Mouse (Mus musculus) layer of hippocampus, adult 9-11 months (tissue): Measurements from ENCODE around the gene Slc6a12.

Experiments used
- DNase-seq: peaks from one replicate; pipeline ENCODE4 v3.0.0; 2022

The Slc6a12 gene

GRCm38 (mm10) chr6:121343026-121343770, at the start of gene Slc6a12:
Slc6a12 (plus strand) TSS chr6:121343076.
- DNase-seq: no peak

DNA sequence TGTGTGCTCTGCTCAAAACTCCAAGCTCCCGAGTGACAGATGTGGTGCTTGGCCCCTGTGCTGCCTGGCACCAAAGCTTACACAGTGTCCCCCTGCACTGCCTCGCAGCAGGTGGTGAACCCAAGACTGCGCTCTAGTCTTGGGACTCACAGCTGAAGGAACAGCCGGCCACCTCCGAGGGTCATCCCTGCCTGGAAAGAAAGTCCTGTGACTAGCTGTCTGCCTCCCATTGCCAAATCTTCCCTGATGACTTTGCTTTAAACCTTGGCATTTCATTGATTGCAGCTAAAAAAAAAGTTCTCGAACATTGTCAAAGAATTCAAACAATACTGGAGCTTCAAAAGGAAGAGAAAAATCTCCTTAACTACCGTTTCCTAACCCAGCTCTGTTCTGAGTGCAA, 43.6 kb upstream of the Slc6a12 start:
- no peak for DNase-seq

- no peak for DNase-seq
Observed at GRCm38 (mm10) chr6:121299954-121300353, 42.9 kb upstream of the Slc6a12 start, which contains the start of gene Slc6a13. Slc6a13 (plus strand) TSS chr6:121300227.

GRCm38 (mm10) chr6:121300504-121300903, 42.4 kb upstream of the Slc6a12 start:
- no peak for DNase-seq

GRCm38 (mm10) chr6:121303466-121304220, 39.2 kb upstream of the Slc6a12 start:
- DNase-seq: no peak

GRCm38 (mm10) chr6:121304630-121305029, 38.2 kb upstream of the Slc6a12 start:
- DNase-seq: no peak

GRCm38 (mm10) chr6:121305571-121305970, 37.3 kb upstream of the Slc6a12 start:
- no peak for DNase-seq

GRCm38 (mm10) chr6:121310984-121311383, 31.9 kb upstream of the Slc6a12 start:
- DNase-seq: no peak

- DNase-seq: no peak
Observed at GRCm38 (mm10) chr6:121319099-121319498, 23.8 kb upstream of the Slc6a12 start.

- DNase-seq: no peak
Observed at GRCm38 (mm10) chr6:121322381-121323110, 20.3 kb upstream of the Slc6a12 start.

GRCm38 (mm10) chr6:121325298-121325697, 17.6 kb upstream of the Slc6a12 start:
- no peak for DNase-seq

DNA sequence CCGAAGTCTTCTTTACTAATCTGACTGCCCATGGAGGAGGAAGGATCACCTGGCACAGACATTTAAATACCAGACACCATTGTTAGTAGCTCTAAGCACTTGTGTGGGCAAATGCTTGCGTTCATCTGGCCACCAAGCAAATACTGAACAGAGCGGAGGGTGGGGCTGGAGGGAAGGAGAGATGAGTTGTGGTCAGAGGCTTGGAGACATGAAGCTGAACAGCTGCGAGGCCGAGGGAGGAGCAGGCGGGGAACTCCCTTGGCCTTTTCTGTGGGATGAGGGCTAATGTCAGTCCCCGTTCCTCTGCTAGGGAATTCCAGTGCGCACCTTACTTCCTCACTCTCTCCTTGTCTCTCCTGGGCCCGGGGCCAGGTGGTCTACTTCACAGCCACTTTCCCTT, 17.1 kb upstream of the Slc6a12 start:
- no peak for DNase-seq

GRCm38 (mm10) chr6:121326486-121327069, 16.3 kb upstream of the Slc6a12 start:
- no peak for DNase-seq

DNA sequence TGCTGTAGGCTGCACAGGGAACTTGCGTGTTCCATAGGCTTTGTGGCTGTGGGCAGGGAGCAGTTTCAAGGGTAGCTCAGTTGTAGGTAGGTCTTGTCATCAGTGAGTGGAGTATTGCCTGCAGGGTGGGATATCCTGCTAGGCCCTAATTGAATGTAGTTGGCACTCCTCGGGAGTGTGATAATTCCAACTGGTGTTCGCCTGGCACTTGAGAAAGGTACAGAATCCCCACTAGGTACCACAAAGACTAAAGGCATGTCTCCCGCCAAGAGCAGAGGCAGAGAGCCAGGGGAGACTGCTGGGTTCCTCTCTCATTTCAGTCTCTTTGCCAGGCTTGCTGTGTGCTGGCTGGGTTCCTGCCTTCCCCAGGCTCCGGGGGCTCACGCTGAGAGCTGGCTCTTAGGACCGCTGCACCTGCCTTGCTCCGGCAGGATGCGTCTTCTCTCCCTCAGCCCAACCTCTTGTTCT, 14.4 kb upstream of the Slc6a12 start:
- peak; percentile 31 for DNase-seq

- peak; percentile 22 for DNase-seq
Observed at GRCm38 (mm10) chr6:121329848-121330508, 12.9 kb upstream of the Slc6a12 start.

DNA sequence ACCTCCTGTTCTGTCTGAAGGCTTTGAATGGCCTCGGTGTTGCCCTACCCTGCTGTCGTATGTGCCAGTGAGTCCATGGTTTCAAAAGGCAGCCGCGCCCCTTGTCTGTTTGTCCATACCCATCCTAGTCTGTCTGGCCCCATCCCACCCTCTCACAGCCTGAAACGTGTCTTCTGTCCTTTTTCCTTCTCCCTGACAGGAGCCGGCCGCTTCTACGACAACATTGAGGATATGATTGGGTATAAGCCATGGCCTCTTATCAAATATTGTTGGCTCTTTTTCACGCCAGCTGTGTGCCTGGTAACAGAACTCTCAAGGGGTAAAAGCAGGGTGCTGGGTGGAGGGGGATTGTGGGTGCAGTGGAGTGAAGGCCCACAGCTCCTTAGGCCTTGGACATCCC, 7.0 kb upstream of the Slc6a12 start:
- DNase-seq: no peak

- no peak for DNase-seq
Observed at GRCm38 (mm10) chr6:121336558-121336957, 6.3 kb upstream of the Slc6a12 start.

GRCm38 (mm10) chr6:121337229-121337628, 5.6 kb upstream of the Slc6a12 start:
- DNase-seq: no peak

GRCm38 (mm10) chr6:121337770-121338518, 4.9 kb upstream of the Slc6a12 start:
- DNase-seq: peak; percentile 82

- DNase-seq: no peak
Observed at GRCm38 (mm10) chr6:121338519-121338896, 4.4 kb upstream of the Slc6a12 start.

DNA sequence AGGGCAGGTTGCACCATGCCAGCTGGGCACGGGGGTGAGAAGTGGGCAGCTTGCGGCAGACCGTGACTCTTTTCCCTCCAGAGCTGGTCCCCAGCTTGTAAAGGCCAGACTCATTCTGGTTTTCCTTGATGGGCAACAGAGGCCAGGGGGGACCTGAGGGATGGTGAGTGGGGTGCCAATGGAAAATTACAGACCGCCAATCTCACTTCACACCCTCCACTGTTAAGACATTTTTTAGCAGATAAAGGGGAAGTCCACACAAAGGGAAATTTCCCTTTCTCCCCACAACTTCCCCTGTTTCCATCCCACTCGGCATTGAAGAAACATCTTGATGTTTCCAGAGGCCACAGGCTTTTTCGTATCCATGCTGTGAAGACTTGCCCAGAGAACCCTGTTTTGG, 1.2 kb upstream of the Slc6a12 start:
- DNase-seq: no peak

DNA sequence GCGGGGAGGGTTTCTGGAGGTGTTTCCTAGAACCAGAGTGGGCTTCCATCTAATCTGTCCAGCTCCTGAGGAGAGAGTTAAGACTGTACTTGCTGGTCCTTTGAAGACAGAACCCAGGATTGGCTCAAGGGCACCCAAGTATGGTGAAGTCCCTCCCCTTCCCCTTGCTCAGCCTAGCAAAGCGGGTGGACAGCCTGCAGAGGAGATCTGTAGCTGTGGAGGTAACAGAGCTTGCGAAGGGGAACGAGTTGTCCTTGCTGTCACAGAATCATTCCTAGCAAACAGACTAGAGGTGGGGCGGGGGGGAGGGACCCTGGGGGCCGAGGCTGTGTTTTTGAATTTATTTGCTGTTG, 871 bp downstream of the Slc6a12 start:
- DNase-seq: no peak
